Mouse (Mus musculus): ENCODE results near the gene Aspg.
A peak's percentile ranks its signal among the peaks of the same experiment; 100 is the strongest.

The Aspg gene

DNA sequence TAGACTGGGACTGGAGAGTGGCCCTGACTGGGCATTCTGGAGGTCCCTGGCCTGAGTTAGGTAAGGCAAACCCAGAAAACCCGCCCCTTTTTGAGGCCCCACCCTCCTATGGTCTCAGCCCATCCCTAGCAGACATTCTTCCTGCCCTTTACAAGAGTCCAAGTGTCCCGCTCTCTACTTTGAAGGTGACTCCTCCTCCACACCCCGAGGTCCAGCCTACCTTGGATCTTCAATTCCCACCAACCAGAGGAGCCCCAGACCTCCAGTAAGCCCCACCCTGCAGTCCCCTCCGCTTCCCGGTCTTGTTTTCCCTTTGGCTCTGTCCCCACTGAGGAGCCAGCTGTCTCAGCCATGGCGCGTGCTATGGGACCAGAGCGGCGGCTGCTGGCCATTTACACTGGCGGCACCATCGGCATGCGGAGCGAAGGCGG is at the start of gene Aspg:
Gene Aspg, plus strand, starts transcription at position 139 of the 431 bp plus-strand sequence.
- no peak for DNase-seq

DNA sequence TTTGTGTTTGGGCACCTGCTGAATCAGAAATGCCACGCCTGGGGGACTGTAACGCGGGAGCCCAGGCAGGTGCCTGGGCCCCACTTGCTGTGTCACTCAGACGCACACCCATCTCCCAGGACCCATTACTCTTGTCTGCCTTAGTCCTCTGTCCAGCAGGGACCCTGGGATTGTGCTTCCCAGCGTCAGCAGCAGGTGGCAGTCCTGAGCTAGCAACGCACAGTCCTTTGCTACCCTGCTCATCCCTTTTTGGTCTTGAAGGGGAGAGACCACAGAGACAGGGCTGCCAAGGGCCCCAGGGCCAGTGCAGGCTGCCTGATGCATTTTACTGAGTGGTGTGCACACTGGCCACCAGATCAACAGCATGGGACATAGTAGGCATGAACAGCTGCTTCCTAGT is 28.8 kb upstream of the Aspg start:
- peak; percentile 74 for DNase-seq

DNA sequence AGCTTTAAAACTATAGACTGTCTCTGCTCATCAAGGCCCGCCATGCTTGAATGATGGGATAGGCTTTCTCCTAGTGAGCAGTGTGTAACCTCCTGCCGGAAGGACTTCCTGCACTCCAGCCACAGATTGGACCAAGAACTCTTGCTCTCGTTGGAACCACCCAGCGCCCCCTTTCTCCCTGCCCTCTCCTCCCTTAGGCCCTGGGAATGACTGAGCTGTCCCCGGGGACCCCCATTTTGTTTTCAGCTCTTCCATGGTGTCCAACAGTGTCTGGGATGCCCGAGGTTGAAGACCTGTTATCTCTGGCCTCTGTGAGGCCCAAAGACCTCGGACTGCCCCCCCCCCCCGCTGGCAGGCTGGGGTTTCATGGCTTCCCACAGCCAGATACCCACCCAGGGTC is 26.6 kb upstream of the Aspg start:
- DNase-seq = no peak

DNA sequence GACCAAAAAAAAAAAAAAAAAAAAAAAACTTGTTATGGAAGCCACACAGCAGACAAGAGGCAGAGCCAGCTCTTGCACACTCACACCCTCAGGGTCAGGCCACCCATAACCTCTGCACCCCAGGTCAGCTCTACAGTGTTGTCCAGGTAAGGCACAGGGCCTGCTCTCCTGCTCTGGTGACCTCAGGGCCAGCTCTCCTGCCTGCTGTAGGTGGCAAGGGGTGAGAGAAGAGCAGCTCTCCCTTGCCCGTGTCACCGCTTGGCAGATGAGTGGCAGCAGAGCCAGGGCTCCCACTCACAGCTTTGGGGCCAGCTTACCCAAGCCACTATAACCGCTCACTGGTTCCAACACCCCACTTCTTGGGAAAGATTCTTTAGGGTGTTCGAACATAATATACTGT is 25.6 kb upstream of the Aspg start:
- no peak for DNase-seq

- no peak for DNase-seq
Observed at GRCm38 (mm10) chr12:112082241-112082640, 24.2 kb upstream of the Aspg start.

- DNase-seq = no peak
Observed at GRCm38 (mm10) chr12:112086250-112086649, 20.2 kb upstream of the Aspg start.

GRCm38 (mm10) chr12:112086726-112087125 is 19.8 kb upstream of the Aspg start:
- no peak for DNase-seq

DNA sequence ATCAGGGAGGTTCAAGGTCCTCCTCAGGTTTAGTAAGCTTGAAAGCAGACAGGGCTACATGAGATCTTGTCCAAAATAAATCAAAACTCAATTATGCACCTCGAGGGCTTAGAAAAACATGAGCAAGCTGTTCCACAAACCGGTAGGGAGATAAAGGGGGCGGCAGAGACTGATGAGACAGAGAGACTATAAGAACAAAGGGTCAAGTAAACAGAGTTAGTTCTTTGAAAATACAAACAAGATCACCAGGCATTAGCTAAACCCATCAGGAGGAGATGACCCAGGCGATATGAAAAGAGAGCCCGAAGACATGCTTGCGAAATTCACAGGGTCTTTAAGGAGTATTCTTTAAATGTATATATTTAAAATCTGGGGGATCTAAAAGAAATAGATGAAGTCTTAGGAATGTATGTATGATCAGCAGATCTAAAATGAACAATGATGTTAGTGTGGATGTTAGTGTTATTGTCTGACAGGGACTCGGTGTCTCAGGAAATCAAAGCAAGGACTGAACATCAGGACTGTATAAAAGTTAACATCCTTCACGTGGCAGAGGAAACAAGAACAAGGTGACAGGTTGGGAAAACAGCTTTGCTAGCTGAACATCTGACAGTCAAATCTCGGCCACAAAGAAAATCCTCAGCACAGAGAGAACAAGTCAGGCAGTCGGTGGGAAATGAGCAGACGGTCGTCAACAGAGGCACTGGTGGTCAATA is 17.7 kb upstream of the Aspg start:
- no peak for DNase-seq

DNA sequence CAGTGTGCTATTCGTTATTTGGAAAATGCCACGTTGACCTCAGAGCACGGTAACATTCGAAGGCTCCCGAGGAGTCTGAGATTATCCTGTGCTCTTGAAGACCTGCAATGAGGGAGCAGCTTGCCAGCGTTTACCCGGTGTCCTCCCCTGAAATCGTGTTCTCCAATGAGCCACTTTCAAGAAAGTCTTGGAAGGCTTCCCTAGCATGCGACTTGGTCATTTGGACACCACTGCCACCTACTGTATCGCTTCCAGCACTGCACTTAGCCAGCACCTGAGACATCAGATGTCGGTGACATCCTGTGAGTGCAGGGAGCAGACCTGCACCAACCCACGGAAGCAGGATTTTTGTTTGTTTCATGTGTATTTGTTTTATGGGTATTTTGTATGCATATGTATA is 15.4 kb upstream of the Aspg start:
- peak; percentile 61 for DNase-seq

DNA sequence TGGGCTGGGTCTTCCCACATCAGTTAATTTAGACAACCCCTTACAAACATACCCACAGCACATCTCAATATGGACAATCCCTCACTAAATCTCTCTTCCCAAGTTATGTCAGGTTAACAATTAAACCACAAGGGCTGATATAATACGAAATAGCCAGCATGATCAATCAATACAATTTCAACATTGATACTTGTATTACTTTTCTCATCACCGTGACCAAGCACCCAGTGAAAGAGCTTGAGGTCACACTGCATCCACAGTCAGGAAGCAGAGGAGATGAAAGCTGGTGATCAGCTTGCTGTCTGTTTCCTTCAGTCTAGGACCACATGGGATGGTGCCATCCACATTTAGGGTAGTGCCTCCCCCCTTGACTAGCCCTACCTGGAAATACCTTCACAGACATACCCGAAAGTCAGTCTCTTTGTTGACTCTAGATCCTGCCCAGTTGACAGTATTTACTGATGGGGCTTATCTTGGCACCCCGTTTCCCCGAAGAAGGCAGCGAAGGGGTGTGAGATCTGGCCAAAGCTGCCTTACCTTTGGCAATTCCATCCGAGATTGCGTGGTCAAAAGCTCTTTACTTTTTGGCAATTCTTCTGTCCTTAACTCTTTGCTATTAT is 12.1 kb upstream of the Aspg start:
- DNase-seq = no peak

- DNase-seq = peak; percentile 54
Observed at GRCm38 (mm10) chr12:112096051-112096732, 10.3 kb upstream of the Aspg start.

DNA sequence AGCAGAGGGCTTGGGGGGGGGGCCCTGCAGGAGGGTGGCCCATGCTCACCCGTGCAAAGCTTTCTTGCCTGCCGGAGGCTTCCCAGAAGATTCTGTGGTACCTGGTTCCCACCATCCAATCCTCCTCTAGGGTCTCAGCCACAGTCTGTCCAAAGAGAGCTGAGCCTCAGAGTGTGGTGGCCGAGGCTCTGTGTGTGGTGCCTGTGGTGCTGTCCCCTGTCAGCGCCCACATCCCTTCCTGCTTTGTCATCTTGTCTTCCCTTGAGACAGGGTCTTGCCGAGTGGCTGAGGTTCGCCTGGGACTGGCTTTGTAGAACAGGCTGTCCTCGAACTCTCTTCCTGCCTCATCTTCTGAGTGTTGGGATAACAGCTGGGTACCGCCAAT is 9.8 kb upstream of the Aspg start:
- no peak for DNase-seq

GRCm38 (mm10) chr12:112100106-112100505 is 6.4 kb upstream of the Aspg start:
- no peak for DNase-seq

DNA sequence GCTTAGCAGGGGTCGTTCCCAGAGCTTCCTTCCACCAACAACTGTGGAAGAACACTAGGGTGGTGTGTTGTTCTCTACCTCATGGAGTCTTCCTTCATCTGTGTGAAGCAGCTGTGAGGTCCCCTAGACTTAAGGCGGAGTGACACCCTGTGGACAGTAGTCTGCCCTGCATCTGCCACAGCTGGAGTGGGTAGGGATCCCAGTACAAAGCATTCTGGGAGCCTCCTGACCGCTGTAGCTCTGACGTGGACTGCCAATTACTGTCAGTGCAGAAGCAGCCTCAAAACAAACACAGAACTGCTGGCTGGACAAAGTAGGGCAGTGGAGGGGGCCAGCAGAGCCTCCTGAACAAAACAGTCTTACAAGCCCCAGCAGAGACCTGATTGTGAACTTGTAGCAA is 5.4 kb upstream of the Aspg start:
- DNase-seq = no peak

DNA sequence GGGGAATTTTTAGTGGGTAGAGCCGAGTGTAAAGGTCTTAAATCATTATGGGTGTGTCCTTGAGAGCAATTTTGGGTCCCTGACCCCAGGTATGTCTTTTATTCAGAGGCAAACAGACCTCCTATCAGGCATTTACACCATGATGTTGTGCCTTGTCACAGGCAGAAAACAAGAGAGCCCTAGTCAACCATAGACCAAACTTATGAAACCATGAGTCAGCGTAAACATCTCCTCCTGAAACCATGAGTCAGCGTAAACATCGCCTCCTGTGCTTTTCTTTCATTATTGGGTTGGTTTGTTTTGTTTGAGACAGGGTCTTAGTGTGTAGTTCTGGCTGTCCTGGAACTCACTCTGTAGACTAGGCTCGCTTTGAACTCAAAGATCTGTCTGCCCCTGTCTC is 3.3 kb upstream of the Aspg start:
- DNase-seq = no peak

DNA sequence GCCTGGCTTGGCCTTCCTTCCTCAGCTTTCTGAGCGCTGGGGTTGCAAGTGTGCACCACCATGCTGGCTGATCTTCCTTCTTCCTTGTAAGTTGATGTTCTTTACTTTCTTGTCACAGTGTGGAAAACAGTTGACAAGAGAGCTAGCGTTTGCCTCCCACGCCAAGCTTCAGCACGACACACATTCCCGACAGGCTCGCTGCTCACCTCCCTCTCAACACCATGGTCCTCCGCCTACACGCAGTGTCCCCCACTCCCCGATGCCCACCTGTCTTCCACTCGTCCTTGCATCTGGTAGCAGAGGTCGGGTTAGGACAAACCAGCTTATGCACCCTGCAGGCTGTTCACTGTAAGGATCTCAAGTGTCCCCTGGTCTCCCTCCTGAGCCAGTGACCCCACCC is 1.6 kb upstream of the Aspg start:
- DNase-seq = no peak

DNA sequence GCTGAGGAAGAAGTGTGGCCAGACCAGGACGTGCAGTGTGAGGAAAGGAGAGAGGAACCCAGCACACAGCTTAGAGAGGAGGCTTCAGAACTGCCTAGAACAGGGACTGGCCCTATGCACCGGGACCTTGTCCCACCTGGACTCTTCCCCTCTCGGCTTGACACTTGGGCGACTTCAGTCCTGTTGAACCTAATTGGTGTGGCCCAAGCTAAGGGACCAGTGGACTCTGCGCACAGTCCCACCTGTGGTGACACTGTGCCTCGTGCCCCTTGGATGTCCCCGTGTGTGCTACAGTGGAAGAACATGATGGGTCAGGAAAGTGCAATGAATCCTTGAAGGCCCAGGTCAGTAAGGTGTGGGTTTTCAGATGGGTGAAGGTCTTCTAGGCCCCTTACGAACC is 1.2 kb downstream of the Aspg start:
- no peak for DNase-seq

DNA sequence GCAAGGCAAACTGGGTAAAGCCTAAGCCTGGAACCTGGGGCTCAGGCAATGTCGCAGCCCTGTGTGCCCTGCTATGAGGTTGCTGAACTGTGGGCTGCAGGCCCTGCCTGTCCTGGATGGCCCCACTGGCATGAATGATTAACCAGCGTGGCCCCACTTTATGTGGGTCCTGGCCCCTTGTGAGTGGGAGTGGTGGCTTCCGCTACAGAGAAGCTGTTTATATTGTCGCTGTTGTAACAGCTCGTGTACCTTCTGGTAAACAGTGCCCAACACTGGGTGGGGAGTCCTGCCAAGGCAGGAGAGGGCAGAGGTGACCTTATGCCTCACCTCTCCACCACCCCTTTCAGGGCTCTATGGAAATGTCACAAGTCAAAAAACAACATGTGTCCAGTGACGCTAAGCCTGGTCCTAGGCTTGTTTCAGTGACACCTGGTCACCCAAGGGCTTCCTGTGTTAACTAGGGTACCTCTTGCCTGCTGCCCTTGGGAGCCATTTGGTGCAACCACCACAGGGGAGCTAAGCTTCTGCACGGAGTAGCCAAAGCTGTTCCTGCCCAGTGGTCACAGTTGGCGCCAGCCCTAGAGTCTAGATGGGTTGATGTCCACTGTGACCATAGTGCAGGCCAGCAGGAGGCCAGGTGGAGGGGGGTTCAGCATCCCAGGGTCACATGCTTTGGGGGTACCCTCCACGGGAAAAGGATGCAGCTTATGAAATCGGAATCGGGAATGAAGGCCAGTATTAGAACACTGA is 2.4 kb downstream of the Aspg start:
- no peak for DNase-seq

- no peak for DNase-seq
Observed at GRCm38 (mm10) chr12:112109701-112110100, 3.2 kb downstream of the Aspg start.

GRCm38 (mm10) chr12:112111323-112111722 is 4.8 kb downstream of the Aspg start:
- DNase-seq = no peak

DNA sequence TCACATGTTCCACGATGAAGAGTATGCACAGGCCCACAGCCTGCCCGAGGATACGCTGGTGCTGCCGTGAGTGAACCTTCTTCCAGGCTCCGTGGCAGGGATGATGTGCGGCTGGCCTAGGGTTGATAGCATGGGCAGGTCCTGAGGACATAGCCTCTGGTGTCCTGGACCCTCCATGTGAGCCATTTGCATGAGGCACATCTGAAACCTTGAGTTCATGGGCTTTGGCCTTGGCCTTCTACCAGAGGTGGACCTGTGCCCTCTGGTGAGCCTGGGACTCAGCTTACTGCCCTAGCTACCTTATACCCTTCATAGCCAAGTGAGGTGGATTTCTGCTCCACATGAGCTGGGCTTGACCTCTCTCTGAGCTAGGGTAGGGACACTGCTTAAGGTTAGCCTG is 5.8 kb downstream of the Aspg start:
- no peak for DNase-seq

DNA sequence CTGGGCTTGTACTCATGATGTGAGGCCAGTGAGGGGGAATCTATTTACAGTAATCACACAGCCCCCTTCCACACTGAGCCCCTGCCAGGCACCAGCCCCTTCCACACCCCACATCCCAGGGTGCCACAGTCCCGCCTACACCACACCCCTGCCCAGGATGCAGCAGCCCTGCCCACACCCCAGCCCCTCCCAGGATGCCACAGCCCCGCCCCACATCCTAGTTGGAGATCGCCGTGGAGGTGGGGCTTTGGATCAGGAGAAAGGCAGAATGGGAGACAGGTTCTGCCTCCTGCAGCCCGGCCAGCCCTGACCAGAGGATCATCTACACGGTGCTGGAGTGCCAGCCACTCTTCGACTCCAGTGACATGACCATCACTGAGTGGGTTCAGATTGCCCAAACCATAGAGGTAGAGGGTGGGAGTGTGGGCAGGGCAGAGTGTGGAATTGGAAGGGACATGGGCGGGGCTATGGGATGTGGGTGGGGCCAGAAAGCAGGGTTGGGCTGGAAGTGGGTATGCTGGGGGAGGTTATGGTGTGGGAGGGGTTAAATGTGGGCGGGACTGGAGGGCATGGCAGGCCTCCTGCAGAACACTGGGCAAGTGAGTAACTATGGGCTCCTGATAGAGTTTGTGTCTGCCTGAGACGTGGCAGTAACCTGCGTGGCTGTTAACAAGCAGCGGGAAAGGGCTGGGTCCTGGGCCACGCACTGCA is 6.4 kb downstream of the Aspg start:
- no peak for DNase-seq

- DNase-seq = peak; percentile 84
Observed at GRCm38 (mm10) chr12:112113710-112114109, 7.2 kb downstream of the Aspg start.
